Mouse (Mus musculus) olfactory bulb, adult 2 months (tissue): ENCODE results near the gene Tapbp.
"Not testable (repeated sequence)": the region's sequence is repeated elsewhere in the genome, so short reads cannot be mapped to it uniquely, and the experiment has no call there.

Source experiments
- CTCF ChIP-seq: fragments of 200-500 bp; IDR thresholded peaks from 2 replicates; pipeline ENCODE4 v1.5.1; 2012; ENCODE audit warnings: low read depth, mild to moderate bottlenecking, low read length, moderate library complexity; ENCODE audit not compliant: insufficient read depth
- POLR2A ChIP-seq: fragments of 200-500 bp; IDR thresholded peaks from 2 replicates; pipeline ENCODE4 v1.6.1; 2012; ENCODE audit warnings: mild to moderate bottlenecking, low read depth, low read length, moderate library complexity; ENCODE audit not compliant: insufficient read depth

GRCm38 (mm10) chr17:33875797-33876196 is 39.9 kb upstream of the Tapbp start:
- TF ChIP-seq CTCF, POLR2A: not testable (repeated sequence)
